Mouse (Mus musculus) thymus, postnatal 36 days (tissue): ENCODE results near the gene BC051665.
A peak's percentile ranks its signal among the peaks of the same experiment; 100 is the strongest.

ENCODE experiments used
- DNase-seq, 2 experiments: peaks; one replicate each; pipeline ENCODE4 v3.0.0; 2022; ENCODE audit warnings: mixed read lengths in 2 of 2

The BC051665 gene

DNA sequence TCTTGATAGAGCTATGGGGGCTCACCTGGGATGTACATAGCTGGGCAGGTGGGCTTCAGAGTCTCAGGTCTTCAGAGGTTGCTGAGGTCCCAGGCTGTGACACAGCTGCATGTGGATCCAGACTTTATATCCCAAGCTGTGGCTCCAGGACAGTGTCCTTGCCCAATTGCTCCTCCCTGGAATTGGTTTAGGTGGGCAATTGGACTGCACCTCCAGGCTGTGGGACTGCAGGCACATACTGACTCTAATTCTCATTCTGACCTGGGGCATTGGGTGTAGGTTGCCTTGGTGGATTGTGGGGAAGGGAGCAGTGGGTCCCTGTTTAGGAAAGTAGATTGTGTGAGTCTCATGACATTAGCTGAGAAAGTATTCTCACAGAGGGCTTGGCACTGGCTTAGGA lies at the start of gene BC051665:
TSS of gene BC051665 (minus strand) at position 101 of the 400 bp plus-strand sequence.
- DNase-seq: no peak

DNA sequence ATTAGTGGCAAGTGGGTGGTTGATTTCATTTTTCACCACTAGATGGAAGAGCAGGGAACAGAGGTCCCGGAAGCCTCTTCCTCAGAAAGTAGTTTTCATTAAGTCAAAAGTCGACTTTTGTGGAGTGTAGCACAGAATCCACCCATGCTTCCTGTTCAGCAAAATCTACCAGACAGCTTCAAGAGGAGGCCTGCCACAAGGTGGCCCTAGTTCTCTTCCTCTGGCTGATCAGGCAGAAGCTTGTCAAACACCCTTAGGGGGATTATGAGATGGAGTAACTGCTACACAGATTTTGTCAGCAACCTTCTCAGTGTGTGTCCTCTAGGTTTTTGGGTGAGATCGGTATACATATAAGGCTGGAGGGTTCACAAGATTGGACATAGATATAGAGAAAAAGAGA lies 39.9 kb upstream of the BC051665 start:
- DNase-seq: peak; percentile 70 to 76

DNA sequence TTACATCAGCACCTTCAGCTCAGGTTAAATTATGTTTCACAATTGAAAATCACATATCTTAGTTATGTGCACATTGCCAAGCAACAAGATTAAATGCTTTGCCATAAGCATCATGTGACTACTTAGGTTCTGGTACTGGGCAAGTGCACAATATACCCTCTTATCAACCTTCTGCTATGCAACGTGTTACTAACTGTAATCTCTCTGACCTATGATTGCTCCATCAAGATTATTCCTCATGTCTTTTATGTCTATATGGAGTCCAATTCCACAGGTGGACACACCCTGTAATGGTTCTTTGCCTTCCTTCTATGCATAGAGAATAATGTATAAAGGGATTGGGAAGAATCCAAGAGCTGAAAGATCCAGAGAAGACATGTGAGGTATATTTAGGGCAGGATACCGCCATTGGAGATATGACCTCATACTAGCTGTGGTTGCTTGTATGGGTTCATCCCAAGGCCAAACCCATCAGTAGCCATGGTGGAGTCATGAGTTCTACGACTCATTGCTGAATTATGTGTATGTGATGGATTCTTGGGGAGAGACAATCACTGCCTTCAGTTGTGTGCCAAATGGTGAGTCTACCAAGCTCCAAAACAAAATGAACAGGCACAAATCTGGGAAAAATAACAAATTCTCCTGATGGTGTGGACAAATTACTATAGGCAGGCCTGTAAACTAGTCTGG lies 34.5 kb upstream of the BC051665 start:
- DNase-seq: no peak

DNA sequence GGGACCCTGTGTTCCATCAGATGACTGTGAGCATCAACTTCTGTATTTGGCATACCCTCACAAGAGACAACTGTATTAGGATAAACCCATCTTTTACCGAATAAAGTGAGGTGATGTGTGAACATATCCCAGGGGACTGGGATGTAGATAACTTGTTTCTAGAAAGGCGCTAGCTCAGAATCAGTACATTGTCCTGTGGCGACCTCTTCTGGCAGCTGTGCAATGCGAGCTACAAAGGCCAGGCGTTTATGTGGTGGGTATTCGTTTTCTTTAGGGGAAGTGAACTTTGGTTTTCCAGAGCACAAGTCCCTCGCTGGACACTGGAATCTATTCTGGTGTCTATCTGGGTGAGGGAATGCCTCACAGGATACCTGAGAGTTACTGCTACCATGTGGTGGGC lies 33.3 kb upstream of the BC051665 start:
- peak; percentile 22 to 32 for DNase-seq

DNA sequence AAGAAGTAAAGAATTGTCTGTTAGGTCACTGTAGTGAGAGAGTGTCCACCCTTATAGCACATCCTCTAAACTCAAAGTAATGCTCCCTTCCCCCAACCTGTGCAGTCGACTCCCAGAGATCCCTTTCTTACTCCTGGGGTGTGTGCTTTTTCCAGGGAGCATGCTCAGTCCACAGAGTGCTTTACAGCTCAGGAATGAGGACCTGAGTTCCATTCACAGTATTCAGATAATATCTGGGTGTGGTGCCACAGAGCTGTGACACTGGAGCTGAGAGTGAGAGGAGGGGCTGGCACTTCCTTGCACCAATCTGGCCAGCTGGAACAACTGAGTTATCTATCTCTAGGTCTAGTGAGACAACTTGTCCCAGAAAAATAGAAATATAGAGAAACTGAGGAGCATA lies 27.6 kb upstream of the BC051665 start:
- DNase-seq: no peak

DNA sequence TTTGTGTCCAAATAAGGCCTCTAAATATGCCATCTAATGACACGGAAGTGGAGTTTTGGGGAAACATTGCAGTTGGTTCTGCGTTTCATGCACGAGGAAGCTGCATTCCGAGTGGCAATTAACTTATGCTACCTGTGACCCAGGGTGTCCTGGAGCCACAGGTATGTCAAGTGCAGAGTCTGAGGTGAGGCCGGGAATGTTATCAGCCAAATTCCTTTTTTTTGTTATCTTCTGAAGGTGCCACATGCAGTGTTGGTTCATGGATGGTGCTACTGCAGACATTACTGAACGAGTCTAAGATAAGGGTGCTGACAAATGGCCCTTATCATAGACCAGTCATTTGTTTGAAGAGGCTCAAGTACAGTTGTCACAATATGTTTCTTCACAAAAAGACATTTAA lies 26.6 kb upstream of the BC051665 start:
- DNase-seq: no peak

DNA sequence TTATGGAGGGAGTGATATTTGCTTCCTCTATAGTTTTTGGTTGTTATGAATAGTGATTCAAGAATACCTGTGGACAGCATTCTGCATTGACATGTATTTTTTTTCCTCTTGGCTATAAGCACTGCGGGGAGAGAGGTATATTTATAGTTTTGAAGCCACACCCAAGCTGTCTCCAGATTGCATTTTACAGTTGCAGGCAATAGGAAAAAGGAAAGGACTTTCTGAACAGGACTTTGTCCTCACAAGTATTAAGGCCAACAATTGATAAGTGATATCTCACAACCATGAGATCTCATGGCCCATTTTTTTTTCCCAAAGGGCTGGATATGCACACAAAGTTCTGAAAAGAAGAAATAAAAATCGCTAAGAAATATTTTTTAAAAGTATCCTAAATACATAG lies 23.5 kb upstream of the BC051665 start:
- no peak for DNase-seq

DNA sequence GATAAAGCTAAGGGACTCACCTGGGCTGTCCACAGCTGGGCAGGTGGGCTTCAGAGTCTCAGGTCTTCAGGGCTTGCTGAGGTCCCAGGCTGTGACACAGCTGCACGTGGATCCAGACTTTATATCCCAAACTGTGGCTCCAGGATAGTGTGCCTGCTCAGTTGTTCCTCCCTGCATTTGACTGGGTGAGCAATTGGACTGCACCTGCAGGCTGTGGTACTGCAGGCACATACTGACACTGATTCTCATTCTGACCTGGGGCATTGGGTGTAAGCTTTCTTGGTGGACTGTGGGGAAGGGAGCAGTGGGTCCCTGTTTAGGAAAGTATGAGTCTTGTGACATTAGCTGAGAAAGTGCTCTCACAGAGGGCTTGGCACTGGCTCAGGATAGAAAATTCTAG lies 16.6 kb upstream of the BC051665 start, which contains the start of gene Ctsll3:
TSS of gene Ctsll3 (minus strand) at position 101 of the 400 bp plus-strand sequence.
- no peak for DNase-seq

DNA sequence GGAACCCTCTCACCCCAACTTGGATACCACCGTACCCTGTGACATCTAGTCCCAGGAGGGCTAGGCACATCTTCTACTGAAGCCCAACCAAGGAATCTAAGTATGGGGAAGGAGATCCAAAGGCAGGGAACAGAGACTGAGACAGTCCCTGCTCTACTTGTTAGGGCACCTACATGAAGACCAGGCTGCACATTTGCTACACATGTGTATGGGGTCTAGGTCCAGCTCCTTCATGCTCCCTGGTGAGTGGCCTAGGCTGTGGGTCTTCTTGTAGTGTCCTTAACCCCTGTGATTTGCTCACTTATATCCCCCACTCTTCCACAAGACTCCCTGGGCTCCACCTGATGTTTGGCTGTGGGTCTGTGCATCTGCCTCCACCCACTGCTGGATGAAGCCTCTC lies 3.3 kb upstream of the BC051665 start:
- no peak for DNase-seq

DNA sequence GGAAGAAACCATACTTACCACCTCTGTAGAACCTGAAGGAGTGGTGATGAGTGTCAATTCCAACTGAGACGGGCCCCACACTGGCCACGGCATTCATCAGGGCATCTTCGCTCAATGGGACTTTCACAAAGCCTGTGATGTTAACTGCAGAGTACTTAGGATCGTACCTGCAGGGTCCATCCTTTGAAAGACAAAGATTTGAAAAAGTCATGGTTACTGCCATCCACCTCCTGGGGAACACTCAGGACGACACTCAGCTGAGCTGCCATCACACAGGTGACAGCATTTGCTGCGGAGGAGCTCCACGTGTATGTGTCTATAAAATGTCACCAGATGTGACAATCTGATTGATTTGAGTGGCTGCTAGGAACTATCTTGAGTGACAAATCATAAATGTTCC lies 2.9 kb downstream of the BC051665 start:
- DNase-seq: no peak

DNA sequence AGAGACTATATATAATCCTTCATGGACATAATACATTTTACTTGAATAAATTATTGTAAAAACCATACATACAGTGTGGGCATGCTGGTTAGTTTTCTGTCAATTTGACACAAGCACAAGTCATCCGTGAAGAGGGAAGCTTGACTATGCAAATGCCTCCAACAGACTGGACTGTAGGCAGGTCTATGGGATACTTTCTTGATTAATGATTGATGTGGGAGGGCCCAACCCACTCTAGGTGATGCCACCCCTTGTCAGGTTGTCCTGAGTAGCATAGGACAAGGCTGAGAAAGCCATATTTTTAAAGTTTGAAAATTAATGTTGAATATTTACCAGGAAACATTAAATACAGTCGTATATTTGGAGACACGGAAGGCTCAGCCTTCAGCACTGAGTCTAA lies 5.6 kb downstream of the BC051665 start:
- DNase-seq: no peak

DNA sequence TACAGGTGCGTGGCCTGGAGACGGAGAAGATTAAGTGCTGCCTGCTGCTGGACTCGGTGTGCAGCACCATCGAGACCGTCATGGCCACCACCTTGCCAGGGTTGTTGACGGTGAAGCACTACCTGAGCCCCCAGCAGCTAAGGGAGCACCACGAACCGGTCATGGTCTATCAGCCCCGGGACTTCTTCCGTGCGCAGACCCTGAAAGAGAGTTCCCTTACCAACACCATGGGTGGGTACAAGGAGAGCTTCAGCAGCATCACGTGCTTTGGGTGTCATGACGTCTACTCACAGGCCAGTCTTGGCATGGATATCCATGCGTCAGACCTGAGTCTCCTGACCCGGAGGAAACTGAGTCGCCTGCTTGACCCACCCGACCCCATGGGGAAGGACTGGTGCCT lies 25.0 kb downstream of the BC051665 start:
- DNase-seq: no peak

DNA sequence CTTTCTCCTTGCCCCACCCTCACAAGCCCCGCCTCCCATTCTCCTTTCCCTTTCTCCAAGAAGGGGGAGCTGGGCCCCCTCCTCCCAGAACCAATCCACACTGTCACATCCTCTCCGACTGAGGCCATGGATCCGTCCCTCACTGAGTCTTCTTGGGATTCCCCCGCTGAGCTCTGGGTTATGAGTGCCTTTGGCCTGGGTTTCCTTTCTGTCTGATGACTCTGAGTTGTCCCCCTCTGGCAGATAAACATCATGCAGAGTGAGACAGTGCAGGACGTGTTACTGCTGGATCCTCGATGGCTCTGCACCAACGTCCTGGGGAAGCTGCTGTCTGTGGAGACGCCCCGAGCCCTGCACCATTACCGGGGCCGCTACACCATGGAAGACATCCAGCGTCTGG lies 25.8 kb downstream of the BC051665 start:
- no peak for DNase-seq

DNA sequence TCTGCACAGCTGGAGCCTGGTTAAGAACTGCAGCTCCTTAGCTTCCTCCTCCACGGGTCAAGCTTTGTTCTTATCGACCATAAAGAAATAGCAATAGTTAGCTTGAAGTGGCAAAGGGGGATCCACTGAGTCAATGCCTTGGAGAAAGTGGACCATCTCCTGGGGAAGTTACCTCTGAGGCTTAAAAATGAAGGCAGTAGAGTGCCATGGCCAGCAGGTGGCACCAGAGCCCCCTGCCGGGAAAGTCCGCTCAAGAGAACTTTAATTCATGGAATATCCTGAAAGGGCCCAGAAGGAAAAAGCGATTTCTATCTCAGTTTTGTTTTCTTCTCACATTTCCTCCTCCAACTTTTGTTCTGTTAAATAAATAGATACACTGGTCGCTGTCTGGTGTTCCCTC lies 27.0 kb downstream of the BC051665 start:
- peak; percentile 27 to 28 for DNase-seq

DNA sequence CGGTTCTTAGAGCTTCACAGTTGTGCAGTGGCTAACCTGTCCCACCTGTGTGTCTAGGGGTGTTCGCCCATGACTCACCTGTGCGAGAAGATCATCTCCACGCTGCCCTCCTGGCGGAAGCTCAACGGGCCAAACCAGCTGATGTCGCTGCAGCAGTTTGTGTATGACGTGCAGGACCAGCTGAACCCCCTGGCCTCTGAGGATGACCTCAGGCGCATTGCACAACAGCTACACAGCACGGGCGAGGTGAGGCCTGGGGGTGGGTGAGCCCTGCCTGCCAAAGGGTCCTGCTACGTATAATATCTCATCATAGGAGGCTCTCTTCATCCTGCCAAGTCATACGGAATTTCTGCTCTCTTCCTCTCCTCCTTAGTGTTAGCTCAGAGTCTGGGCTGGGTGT lies 28.9 kb downstream of the BC051665 start:
- no peak for DNase-seq

DNA sequence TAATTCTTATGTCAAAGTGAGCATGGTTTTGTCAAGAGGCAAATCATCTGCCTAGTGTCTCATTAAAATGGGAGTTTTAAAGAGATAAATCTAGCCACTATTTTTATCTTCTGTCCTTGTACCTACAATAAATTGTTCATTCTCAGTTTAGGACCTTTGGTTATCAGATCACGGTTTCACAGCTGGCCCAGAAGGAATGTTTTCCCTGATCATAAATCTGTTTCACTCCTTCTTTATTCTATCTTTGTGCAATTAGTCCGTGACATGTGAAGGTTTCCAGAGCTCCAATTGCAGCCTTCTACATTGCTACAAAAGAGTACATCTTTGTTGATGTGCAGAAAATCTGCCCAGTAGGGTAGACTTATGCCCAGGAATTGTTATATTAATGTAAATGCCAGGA lies 30.9 kb downstream of the BC051665 start:
- no peak for DNase-seq

DNA sequence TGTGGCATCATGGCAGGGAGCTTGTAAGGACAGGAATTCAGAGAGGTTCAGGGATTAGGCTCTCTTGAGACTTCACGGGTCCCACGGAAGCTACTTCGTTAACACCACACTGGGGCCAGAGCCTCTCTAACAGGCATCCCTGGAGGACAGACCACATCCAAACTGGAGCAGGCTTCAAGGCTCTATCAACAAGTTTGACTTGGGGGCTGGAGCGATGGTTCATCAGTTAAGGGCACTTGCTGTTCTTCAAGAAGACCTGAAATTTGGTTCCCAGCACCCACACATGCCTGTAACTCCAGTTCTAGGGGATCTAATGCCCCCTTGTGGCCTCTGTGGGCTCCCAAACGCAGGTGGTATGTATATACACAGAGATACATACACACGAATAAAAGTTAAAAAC lies 32.9 kb downstream of the BC051665 start:
- DNase-seq: no peak

DNA sequence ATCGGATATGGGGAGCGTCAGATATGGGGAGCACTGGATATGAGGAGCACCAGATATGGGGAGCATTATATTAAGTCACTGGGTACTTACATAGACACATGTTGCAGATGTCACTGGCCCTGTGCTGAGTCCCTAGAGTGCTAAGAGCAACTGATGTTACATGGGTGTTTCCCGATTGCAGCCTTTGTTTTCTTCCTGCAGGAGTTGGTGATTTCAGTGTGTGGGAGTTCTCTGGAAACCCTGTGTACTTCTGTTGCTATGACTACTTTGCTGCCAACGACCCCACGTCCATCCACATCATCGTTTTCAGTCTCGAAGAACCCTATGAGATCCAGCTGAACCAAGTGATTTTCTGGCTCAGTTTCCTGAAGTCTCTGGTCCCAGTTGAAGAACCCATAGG lies 35.2 kb downstream of the BC051665 start:
- no peak for DNase-seq

DNA sequence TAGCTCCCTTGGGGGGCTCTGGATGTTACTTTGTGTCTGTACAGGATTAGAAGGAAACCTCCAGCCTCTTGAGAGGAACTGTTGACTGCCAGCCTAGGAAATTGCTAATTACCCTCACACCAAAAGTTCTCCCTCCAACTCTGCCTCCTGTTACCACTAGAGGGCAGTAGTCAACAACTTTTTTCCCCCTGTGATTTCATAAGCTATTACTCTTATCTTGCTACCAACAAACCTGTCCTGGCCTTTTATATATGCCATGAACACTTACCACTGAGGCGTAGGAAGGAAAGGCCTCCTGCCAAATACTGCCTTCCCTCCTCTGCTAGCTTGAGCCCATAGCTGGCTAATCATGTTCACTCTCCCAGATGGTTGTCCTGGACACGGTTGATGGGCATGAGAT lies 37.6 kb downstream of the BC051665 start:
- no peak for DNase-seq

DNA sequence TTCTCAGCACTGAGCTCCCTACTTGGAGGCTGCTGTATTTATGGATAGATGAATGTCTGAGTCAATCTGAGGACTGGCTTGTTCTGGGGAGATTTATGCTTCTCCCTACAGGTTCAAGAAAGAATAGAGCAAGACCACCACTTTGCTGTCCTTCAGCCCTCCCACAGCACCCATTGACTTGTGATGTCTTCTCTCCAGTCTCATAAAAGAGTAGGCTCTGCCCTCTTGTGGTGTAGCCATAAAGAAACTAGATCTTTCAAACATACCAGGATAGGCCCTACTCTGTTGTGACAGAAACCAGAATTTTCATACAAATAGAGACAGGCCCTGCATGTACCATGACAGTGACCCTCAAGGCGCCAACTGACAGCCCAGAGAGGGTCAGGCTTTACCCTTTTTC lies 39.0 kb downstream of the BC051665 start:
- DNase-seq: no peak

DNA sequence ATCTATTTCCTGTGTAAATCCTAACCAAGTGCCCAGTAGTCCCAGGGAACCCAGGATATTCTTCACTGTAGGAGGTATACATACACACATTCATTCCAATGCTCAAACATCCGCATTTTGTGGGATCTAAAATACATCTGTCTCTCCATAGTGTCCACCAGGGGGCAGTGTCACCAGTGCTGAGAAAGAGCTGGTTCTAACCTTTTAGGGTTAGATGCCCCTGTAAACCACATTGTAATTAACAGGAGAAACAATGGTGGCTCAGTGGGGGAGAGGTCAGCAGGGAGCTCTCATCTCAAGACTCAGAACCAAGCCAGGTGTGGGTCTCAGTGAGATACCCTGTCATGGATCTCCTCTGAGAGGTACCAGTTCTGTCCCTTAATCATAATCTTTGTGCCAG lies 39.9 kb downstream of the BC051665 start:
- DNase-seq: no peak

DNA sequence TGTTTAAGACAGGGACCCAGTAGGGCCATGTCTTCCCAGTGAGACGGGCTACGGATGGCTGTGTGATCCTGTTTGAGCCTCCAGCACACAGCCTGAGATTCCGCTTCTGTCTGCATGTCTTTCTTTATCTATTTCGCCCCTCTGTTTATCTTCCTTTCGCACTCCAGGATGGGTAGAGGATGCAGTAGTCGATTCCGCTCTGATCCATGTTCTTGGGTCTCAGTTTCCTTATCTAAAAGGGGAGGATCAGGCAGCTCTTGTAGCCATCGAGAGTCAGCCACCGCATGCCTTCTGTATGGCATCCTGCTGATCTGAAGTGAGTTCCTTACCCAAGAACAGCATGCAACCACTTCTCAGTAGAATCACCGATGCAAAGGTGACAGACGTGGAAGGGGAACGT lies 40.8 kb downstream of the BC051665 start:
- DNase-seq: no peak

DNA sequence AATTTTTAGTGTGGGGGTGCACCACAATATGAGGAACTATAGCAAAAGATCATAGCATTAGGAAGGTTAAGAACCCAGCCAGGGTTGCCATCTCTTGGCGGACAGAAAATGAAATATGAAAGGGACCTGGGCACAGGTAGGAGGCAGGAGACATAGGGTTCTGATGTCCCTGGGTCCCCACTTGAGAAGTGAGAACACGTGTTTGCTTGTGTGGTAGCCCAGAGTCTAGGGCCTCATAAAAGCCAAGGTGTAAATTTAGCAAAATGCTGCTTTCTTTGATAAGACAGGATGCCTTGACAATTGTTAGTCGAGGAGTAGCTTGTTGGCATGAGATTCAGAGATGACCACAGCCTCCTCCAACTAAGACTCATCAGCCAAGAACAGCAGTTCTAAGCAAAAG lies 41.4 kb downstream of the BC051665 start:
- no peak for DNase-seq

DNA sequence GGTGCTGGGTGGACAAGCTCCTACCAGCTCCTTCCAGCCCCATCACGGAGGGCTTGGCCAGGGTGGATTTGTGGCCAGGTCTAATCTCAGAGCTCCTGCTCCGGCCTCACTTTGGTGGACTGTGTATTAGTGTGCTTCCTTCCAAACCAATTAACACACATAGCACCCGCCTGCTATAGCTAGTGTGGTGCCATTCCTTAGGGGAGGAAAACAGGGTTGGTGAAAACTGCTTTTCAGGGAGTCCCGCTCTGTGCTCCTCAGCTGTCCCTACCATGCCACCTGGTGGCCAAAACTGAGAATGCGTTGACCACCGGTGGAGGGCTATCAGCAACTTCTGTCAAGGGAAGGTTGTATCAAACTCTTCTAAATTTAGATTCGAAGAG lies 42.1 kb downstream of the BC051665 start:
- DNase-seq: peak; percentile 75 to 83

DNA sequence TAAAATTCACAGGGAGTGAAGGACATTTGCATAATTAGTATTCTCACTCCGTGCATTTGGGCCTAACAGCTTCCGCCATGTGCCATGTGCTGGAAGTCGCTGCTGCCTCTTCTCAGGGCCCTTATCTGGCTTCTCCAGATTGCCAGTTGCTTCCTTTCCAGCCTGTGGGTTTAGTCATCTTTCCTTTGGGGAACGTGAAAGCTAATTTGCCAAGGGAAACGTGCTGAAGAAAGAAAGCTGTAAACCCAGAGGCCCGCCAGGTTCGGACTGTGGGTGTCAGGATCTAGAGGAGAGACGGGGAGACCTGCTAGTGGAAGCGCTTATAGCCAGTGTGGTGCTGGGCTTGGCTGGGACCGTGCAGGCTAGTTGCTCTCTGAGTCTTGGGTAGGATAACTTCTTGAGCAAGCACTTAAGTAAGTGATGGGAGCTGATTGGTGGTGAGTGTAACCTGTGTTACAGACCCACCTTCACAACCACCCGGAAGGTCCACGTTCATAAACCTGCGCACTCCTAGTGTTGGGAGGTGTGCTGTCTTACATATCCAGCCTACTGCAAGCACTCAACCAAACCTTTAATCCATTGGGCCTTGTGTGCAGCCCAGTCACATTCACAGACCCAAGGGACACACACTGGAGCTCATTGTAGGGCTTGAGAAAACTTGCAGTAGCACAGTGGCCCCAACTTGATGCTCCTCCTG lies 42.6 kb downstream of the BC051665 start:
- DNase-seq: no peak
